Mouse (Mus musculus) kidney, postnatal 10 days (tissue): ENCODE results near the gene Ube4a.

Experiments
- DNase-seq: peaks from one replicate; pipeline ENCODE4 v3.0.0; 2021; ENCODE audit warnings: mixed read lengths

Gene Ube4a

DNA sequence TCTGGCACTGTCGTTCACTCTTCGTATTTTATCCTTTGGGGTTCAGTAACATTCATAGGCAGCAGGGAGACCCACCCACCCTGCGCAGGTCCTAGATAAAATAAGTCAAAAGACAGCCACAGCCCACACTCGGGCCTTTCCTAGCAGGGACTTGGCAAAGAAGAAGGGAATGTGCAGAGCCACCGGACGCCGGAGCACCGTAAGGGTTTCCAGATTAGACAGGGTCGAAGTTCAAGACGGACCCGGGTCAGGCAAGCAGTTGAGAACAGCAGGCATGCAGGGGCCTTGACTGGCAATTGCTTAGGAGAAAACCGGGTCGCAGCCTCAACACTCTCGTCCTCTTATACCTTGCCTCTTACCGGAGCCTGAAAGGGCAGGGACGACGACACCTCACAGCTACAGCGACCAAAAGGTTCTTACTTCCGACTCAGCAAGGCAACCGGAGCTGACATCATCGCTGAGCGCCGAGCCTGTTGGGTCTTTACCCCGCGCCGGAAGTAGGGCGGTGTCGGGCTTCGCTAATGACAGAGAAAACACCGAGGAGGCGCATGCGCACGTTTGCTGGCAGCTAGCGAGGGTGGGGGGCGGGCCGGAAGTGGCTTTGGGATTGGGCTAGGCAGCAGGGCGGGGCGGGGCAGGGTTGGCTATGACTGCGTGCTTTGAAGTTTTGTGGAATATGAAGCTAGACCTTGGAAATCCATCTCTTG, at the start of gene Ube4a:
Gene Ube4a, minus strand, starts transcription at position 475 of the 707 bp plus-strand sequence.
- peak; percentile 100 for DNase-seq

DNA sequence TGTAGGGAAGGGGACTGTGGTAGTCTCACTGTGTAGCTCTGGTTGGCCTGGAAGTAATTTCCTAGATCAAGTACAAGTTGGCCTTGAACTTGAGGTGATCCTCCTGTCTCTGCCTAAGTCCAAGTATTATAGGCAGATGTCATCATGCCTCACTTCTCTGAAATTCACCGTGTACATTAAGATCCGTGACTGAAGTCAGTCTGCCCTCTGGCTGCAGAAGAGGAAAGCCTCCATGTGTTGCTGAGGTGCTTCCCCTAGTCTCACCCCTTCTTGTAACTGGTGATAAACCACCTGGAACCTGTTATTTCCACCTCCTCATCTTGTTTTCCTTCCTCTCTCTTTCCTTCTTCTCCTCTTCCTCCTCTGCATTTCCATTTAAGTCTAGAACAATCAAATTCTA, 49.5 kb upstream of the Ube4a start:
- no peak for DNase-seq

DNA sequence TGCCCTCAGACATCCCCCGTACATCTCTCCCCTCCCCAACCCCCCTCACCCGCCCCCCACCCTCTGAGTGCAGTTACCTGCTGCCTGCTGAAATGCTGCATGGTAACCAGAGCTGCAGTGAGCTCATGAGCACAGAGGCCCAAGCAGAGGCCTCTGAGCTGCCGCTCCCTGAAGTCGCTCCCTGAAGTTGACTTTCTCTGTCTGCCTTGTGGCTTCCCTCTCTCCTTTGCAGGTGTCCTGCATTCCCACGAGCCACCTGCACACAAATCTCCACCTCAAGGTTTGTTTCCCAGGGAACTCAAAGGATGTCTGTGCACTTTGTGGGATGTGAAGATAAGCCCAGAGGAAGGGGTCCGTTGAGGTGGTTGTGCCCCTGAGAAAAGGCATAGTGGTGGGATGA, 45.9 kb upstream of the Ube4a start:
- no peak for DNase-seq

DNA sequence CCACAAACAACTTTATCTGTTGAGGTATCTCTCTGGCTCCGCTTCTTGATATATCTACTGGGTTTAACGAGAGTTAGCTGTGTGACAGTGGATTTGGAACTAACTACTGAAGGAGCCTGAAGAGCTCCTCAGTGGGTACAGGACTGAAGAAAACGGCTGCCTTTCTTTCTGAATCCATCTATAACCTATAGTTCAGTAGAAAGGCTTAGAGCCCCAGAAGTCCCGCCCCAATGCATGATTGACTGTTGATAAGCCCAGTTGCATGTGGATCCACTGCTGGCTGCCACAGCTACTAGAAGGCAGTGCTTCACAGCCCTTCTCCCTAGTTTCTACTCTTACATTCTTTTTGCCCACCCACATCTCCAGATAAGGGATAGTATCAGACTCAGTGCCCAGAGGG, 45.1 kb upstream of the Ube4a start:
- no peak for DNase-seq

DNA sequence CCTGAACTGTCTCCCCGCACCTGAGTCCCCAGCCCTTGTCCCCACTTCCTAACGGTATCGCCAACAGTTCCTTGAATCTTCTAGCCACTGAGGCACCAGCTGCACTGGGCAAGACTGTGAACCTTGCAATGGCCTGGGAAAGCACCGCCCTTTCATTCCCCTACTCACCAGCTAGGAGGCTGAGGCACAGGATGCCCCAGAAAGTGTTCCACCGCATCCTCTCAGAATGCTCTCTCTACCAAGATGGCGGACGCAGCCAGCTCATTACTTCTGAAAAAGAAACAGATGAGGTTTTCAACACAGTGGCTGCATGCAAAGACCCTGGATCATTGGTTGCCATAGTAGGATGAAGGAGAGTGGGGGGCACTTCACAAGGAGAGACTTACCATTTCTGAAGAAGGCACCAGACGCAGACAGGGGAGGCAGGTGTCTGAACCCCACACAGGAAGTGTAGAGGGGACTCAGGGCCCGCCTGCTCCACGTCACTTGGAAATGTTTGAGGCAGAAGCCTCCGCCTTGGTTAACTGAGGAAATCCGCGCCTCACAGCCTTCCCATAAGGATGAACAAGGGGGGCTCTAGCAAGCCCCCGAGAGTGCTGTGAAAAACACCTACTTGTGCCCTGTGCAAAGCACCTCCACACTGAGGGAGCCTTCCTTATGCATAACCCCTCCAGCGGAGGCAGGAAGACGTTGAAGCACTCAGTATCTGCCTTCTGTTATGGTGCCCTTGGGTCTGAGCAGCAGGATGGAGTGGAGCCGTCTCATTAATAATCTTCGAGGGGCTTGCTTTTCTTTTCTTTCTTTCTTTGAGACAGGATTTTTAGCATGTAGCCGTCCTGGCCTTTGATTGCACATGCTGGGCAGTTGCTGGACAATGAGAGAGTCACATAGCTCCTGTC, 44.0 kb upstream of the Ube4a start, which contains the start of gene Cd3e:
Gene Cd3e, minus strand, starts transcription at position 448 of the 899 bp plus-strand sequence.
- no peak for DNase-seq

DNA sequence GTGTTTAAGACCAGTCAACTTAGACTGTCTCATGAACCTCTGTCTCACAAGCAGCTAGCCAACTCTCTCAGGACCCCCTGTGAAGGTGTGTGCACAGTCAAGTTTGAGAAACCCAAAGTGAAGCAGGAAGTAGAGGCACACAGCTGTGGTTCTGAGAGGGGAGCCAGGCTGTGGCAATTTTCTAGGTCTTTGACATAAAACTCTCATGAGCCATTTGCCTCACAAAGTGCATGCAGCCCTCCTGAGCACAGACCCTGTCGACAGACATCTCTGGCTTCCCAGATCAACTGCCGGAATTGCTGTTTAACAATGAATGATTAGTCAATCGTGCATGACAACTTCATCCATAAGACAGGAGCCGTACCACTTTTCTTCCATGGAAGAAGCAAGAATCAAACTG, 42.9 kb upstream of the Ube4a start:
- no peak for DNase-seq

DNA sequence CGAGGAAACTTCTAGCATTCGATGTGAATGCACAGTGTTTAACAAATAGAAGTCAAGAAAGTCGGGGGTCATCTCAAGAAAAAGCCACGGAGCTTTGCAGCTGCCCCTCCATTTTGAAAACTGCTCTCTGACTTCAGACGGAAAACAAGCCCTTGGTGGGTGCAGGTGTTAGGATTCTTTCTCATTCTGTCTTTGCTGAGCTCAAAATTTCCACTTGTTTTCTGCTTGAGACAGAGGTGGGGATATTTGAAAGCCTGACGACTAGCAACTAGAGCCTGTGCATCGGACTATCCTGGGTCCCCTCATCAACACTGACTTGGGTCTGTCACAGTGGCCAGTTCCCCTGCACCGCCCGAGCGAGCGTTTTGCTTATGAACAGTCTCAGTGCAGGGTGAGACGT, 42.0 kb upstream of the Ube4a start:
- no peak for DNase-seq

DNA sequence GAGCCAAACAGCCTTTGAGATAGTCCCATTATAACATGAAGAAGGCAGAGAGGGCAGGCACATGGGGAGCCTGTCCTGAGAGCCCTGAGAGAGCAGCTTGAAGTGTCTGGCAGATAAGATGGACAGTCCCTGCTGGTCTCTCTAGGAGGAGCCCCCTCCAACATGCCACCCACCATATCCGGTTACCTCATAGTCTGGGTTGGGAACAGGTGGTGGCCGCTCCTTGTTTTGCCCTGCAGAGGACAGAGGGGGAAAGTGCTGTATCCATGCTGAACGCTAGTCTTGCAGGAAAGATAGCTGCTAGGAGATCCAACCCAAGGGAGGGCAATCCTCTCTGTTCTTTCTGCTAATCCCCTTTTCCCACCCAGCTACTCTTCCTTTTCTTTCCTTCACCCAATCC, 34.8 kb upstream of the Ube4a start:
- DNase-seq: no peak

DNA sequence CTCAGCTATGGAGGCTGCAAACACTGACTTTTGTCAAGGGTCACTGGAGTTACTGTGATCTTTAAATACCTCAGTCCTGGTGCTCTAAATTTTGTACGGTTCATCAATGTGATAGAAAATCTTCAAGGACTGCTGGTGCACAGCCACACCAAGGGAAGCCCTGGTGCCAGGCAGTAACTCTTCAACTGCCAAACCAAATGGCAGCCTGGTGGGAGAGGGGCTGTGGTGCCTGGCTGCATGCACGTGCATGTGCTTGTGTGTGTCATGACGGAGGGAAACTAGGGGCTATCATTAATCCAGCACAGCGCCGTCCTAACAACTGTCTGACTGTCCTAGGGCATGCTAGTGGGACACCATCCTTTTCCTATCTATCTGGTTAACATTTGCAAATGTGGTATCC, 34.4 kb upstream of the Ube4a start:
- no peak for DNase-seq

DNA sequence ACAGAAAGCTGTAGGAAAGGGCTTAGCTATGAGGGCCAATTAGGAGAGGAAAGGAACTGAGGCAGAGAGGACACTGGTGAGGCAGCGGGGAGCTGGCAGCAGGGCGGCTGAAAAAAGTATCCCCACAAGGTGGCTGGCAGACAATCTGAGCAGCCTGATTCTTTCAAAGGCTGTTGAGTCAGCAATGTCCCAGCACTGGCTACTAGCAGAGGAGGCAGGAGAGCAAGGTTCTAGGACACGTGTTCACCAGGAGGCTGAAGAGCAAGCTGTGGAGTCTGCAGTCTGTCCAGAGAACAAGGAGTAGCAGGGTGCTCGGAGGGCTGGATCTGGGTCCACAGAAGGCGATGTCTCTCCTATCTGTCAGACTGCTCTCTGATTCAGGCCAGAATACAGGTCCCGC, 33.8 kb upstream of the Ube4a start:
- DNase-seq: peak; percentile 37

DNA sequence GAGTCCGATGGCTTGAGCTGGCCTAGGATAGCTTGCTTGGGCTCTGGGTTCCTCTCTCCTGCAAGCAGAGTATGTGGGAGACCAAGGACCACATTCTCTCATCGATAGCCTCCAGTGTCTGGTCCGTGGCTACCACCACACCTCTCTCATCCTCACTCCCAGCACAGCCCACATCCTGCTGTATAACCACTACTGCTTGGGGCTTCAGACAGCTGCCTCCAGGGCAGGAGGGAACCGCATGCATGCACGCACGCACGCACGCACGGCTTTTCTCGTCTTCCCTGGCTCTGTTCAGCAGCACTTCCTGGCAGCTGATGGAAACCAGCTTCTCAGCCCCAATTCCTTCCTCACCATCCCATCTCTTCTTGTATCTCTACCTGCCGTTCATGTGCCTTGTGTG, 32.7 kb upstream of the Ube4a start:
- no peak for DNase-seq

DNA sequence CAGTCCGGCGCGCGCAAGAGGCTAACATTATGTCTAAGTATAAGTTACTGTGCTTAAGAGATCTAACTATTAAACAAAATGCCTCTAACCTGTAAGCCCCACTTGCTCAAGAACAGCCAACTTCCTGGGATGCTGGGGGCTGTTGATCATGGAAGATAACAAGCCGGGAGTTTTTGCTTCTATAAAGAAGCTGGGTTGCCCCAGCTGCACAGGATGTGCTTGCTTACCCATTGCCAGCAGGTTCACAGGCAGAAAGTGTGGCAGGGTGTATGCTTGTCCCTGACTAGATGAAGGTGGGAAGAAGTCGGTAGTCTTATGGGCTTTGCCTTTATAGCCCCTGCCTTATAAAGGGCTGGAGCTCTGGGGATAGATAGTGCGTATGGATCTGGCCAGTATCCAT, 31.2 kb upstream of the Ube4a start:
- DNase-seq: no peak

DNA sequence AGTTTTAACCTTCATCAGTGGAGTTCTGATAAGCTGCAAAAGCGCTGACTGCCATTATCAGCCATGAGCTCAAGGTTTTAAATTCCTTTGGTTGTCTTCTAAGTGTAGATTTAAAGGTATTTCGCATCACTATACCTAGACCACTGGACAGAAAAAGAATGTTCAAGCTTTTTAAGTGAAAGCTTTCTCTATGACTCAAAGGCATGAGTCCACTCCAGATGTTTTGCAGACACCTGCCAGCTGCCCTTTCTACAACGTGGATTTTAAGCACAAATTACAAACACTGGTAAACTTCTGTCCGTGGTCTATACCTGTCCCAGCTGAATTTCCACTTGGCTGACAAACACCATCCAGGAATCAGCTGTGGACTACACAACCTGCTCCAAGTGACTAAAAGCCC, 29.6 kb upstream of the Ube4a start:
- DNase-seq: no peak

DNA sequence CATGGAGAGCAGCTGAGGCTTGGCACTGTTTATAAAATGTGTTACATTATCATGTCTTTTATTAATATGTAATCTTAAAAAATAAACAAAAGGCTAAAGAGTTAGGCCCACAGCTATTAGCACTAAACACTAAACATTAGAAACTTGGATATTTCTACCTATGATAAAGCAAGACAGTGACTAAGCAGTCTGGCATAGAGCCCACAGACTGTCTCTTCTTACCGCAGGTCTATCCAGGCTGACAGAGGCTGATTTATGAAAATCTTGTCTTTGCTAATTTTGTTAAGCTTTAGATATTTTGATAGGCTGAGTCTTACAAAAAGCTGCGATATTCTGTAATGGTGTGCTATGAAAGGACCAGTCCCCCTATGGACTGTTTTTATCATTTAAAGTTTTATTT, 27.9 kb upstream of the Ube4a start:
- no peak for DNase-seq

DNA sequence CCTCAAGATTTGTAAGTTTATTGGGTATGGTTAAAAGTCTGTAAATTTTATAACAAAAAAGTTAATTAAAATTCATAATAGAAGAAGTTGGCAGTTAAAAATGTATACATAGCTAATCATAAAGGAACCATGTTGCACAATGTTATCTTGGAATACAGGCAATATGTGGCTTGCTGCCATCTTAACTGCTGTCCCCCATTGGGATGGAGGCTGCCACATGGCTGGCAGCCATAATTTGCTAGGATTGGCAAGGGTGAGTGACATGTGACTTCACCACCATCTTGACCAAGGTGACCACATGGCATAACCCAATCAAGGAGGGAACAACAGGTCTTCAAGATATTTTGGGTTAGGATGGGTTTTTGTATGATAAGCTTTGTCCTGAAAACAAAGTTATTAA, 26.9 kb upstream of the Ube4a start:
- no peak for DNase-seq

DNA sequence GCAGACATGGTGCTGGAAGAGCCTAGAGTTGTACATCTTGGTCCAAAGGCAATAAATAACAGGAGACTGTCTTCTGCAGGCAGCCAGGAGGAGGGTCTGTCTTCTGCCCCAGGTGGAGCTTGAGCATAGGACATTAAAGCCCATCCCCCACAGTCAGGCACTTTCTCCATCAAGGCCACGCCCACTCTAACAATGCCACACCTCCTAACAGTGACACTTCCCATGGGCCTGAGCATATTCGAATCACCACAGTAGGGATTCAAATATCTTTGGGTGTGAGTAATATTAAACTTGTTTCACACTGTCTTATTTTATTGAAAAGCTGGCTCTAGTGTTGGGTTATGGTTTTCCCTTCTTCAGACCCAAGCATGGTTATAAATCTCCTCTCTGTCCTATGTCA, 26.4 kb upstream of the Ube4a start:
- DNase-seq: no peak

DNA sequence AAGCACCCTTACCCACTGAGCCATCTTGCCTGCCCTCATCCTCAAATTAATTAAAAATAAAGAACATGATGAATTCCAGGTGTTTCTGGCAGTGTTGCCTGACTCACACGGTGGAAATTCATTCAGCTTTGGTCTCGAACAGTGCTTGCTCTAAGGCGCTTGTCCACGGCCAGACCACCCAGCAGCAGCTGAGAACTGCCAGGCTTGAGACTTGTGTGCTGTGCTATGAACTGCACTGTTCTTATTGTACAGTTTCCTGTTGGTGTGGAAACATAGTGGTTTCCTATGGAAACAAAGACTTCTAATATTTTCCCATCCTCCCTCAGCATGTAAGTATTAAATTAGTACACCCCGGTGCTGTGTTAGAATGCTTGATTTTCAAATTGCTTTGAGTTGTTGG, 21.6 kb upstream of the Ube4a start:
- DNase-seq: no peak

DNA sequence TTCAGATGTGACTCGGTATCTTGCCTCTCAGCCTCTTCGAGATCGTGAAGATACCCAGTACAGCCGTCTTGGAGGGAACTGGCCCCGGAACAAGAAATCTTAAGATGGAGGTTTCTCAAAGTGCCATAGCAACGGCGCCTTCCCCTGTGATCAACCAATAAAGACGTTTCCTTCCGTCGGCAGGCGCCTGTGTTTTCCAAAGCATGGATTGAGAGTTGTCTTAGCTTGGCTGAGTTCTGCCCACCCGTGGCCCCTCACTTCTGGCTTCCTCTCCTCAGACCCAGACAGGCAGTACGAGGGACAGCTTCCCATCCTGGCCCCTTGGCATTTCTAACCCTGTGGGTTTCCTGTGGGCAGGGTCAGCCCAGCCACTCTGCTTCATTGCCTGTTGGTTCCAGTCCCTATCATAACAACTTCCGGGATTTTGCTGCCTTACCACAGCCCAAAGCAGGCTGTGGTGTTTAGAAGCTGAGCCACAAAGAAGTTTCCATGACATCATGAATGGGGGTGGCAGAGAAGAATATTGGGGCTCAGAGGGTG, 20.9 kb upstream of the Ube4a start:
- no peak for DNase-seq

DNA sequence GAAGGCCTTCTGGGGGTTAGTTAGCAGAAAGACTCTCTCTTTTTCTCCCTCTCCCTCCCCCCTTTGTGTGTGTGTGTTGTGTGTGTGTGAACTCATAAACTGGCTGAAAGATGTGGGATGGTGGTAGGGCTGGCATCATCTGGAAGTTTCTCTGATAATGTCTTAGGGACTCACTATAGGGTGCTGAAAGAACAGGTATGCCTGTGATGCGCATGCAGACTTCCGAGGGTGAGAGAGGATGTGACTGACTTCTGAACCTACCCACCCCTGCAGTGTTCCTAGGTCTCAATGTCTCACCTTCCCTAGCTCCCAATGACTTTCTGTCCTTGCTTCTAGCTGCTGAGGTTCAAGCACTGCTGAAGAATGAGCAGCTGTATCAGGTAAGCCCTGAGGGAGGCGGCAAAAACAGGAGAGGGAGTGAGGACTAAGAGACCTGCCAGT, 20.3 kb upstream of the Ube4a start:
- DNase-seq: no peak

DNA sequence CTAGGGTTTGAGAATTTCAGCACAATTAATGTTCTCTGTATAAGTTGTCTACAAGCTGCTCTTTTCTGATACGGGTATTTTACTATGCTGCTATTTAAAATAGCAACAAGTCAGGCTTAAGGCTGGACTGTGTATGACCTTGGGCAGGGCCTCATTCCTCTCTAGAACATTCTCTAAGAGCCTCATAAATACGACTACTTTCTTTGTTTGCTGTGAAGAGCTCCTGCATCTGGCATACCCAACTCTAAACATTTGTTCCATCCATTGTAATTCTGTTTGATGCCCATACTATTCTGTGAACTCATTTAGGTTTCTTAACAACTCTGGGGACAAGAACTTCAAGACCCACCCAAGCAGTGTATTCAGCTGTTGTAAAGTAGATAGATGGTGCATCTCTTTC, 17.6 kb upstream of the Ube4a start:
- DNase-seq: no peak

DNA sequence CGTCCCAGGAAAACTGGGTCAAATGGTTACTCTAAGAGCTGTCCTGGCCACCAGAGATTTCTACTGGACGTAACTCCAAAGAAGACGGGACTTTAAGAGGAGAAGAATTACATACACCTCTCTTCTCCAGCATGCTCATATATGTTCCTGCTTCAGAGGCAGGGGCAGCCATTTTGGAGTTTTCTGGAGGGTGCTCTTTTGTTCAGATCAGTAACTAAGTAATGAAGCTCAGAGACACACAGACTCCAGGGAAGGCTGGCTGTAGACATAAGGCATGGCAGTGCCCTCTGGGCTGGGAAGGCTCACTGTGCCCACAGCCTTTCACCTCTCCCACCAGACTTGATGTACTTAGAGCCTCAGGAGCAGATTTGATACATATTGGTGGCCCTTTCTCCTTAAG, 17.1 kb upstream of the Ube4a start:
- no peak for DNase-seq

DNA sequence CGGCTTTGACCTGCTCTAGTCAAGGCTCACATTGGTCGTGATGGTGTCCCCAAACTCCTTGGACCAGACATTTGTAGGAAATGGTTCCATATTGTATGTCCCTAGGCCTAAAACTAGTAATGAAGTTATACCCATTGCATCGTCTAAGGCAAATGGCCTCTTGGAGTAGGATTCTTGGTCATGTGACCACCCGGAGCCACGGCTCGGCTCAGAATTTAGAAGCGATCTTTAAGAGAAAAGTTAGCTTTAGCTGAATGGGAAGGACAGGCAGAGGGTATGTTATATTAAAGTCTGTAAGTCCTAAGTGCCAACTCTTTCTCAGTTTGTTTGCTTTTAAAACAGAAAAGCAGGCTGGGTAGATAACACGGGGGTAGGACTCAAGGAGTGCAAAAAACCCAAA, 16.7 kb upstream of the Ube4a start:
- no peak for DNase-seq

DNA sequence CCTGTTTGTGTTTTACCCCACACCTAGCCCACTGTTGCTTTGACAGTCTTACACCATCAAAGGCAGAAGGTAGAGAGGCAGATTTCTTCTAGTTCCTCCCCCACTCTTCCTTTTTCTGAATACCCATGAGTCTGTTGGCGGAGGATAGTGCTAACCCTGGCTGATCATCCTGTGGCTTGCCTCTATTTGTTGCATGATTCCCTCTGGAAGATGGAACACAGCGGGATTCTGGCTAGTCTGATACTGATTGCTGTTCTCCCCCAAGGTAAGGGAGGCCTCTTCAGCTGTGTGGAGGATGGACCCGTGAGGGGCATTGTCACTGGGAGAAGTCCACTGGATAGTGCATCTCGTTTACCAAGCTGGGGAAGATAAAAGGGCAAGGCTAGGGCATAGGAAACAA, 16.3 kb upstream of the Ube4a start, which contains the start of gene Cd3d:
Gene Cd3d, plus strand, starts transcription at position 111 of the 400 bp plus-strand sequence.
- no peak for DNase-seq

DNA sequence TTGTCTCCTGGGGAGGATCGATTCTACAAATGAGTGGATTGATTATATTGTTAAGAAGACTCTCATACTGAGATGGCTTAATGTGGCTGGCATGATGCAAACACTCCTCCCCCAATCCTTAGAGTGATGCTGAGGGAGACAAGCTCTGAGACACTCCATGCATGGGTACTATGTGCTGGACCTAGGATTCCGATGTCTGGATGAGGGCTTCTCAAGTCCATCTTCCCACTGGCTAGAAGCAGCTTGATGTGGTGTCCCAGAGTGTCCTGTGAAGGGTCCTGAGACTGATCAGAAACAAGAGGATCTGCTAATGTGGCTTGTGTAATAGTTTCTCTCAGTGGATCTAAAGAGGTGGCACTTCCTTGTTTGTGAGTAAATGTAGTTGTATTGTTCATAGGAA, 15.7 kb upstream of the Ube4a start:
- DNase-seq: no peak
